In the genomic region with DNA sequence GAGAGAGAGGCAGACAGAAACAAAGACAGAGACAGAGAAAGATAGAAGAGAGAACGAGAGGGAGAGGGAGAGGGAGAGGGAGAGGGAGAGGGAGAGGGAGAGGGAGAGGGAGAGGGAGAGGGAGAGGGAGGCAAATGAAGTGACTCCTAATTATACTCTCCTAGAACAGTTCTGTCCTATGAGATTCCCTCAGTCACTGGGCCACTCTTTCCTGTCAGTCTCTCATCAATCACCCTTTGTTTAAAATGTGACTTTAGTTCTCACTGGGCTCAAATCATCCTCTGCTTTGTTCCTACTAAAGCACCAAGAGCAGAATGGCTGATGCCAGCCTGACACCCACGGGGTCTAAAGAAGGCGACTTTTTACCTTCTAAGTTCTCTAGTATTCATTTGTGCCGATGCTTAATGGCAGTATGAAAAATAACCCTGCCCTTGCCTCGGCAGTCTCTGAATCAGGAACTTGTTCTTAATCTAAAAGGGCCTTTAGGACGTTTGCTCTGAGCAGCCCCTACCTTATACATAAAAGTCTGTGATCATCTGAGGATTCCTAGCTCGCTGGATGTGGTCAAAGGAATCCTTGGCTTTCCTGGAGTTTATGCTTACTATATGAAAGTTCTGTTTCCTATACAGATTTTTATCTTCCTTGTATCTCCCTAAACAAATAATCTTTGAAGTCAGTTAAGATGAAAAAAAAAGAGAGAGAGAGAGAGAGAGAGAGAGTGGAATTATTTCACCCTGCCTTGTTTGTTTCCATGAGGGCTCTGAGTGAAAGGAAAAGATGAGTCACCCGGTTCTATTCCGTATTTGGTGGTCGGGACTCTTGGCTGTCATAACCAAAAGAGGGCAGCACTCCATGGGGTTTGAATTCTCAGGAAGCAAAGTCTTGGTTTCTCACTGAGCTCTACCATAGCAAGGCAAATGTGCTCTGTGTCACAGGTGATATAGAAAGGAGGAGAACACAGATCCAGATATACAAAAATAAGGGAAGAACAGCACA, we compare ENCODE assay signal across 8 mouse cellular contexts. TPM values are rescaled to one million over a fixed set of nuclear protein-coding genes. Genes with fewer than 3 reads are reported as not detected.
A peak's percentile ranks its signal among the peaks of the same experiment; 100 is the strongest.
DNase-seq lines count a peak whose midpoint lies in the region; ATAC-seq lines count a peak whose summit lies in the region.

No protein-coding gene starts in this region.

- H3K27ac ChIP-seq in limb, embryonic 12.5 days = no peak overlapping the region
- H3K27ac ChIP-seq in limb, embryonic 10.5 days = no peak overlapping the region

- 34% methylated on average over 9 of the region's 10 CpGs for WGBS in limb, embryonic 12.5 days
- WGBS in limb, embryonic 10.5 days = 42% methylated on average over 9 of the region's 10 CpGs

- DNase-seq in limb, embryonic 10.5 days (ENCODE audit: low spot score) = no peak
- DNase-seq in c-Kit-positive CD71-positive TER-119-positive erythroid progenitor cells, embryonic 14.5 days (ENCODE audit: low spot score) = peak; percentile 17
- DNase-seq in left cerebral cortex, adult 18-20 months (ENCODE audit: low spot score in 2 of 2) = peak; percentile 61 to 64
- DNase-seq in splenic B cell, adult 2 months (ENCODE audit: low read depth, low spot score) = peak; percentile 58

- no peak overlapping the region for H3K9ac ChIP-seq in limb, embryonic 12.5 days (replicated peaks)

- H3K4me3 ChIP-seq in limb, embryonic 12.5 days (replicated peaks) = no peak overlapping the region
- no peak overlapping the region for H3K4me3 ChIP-seq in limb, embryonic 10.5 days

- H3K4me1 ChIP-seq in limb, embryonic 12.5 days (replicated peaks) = no peaks in the 10 kb centered on the region; the same call in 1 of the 2 replicates
- no peaks in the 10 kb centered on the region for H3K4me1 ChIP-seq in limb, embryonic 10.5 days

- peak; percentile 22; the same call in 1 of the 2 replicates for ATAC-seq in limb, embryonic 12.5 days (ENCODE audit: insufficient number of reproducible peaks, insufficient read depth, low FRiP score, low TSS enrichment, low read depth)
- ATAC-seq in granulocyte monocyte progenitor cell, adult 5-6 weeks (replicated peaks; ENCODE audit: poor library complexity, severe bottlenecking) = peak; percentile 80
- peak; percentile 92 for ATAC-seq in inflammation-experienced regulatory T-cells, adult 6 months
- ATAC-seq in megakaryocyte-erythroid progenitor cell, adult 5-6 weeks (replicated peaks; ENCODE audit: low FRiP score, low TSS enrichment, poor library complexity, severe bottlenecking) = peak; percentile 90

- no peaks in the 10 kb centered on the region for H3K9me3 ChIP-seq in limb, embryonic 12.5 days
- H3K9me3 ChIP-seq in limb, embryonic 10.5 days (replicated peaks) = no peaks in the 10 kb centered on the region

- no peaks in the 10 kb centered on the region for H3K36me3 ChIP-seq in limb, embryonic 12.5 days
- no peaks in the 10 kb centered on the region for H3K36me3 ChIP-seq in limb, embryonic 10.5 days
- H3K36me3 ChIP-seq in splenic B cell, adult 2 months (ENCODE audit: control insufficient read depth, insufficient read depth, low read length, poor library complexity, severe bottlenecking) = no peaks in the 10 kb centered on the region

- H3K4me2 ChIP-seq in limb, embryonic 12.5 days = no peak overlapping the region

- no peaks in the 10 kb centered on the region for H3K27me3 ChIP-seq in limb, embryonic 12.5 days
- H3K27me3 ChIP-seq in limb, embryonic 10.5 days (ENCODE audit: low read depth, poor library complexity, severe bottlenecking) = no peaks in the 10 kb centered on the region
- H3K27me3 ChIP-seq in splenic B cell, adult 2 months (ENCODE audit: control insufficient read depth, insufficient read depth, low read length, poor library complexity, severe bottlenecking) = no peaks in the 10 kb centered on the region

RNA-seq across cellular contexts. Expression of gene Otogl, which starts 20.2 kb away (rescaled TPM):
- 0.23 and 0.24 TPM in 2 replicates for polyA plus RNA-seq in limb, embryonic 12.5 days (2016; fragmentation: Nextera tagmentation; extraction: Ambion mirVana)
- not detected in 2 replicates for polyA plus RNA-seq in limb, embryonic 10.5 days (2016; fragmentation: Nextera tagmentation; extraction: Ambion mirVana)
- total RNA-seq in granulocyte monocyte progenitor cell, adult 5-6 weeks (2014; fragmentation: Nextera tagmentation) = 3.1 and 4.0 TPM in 2 replicates
- 2.4 and 2.8 TPM in 2 replicates for total RNA-seq in granulocyte monocyte progenitor cell, adult 5-6 weeks (2017)
- not detected for polyA plus RNA-seq in inflammation-experienced regulatory T-cells, adult 6 months (2017; shearing (Covaris generic))
- under 1 TPM; 0.09 to 0.16 TPM for total RNA-seq in left cerebral cortex, adult 18-20 months (2021)
- total RNA-seq in megakaryocyte-erythroid progenitor cell, adult 5-6 weeks (2014; fragmentation: Nextera tagmentation) = not detected in 2 replicates
- 0.04 TPM in 1 of 2 replicates, not detected in the other for total RNA-seq in megakaryocyte-erythroid progenitor cell, adult 5-6 weeks (2017)

Comparison
In these comparisons a context has a peak if more than half of its experiments do, and no peak if none do; other contexts are left out.
1. ATAC-seq: peak in every context shown above with its lines; median percentile 92 in inflammation-experienced regulatory T-cells, adult 6 months; 90 in megakaryocyte-erythroid progenitor cell, adult 5-6 weeks; 80 in granulocyte monocyte progenitor cell, adult 5-6 weeks; 22 in limb, embryonic 12.5 days.